Mouse (Mus musculus): ENCODE results near the gene Calca. TPM values are rescaled to one million over a fixed set of nuclear protein-coding genes. Genes with fewer than 3 reads are reported as not detected.
"Not testable (repeated sequence)": the region's sequence is repeated elsewhere in the genome, so short reads cannot be mapped to it uniquely, and the experiment has no call there.

The Calca gene
- 3.7 and 4.7 TPM in 2 replicates for polyA plus RNA-seq (2015; fragmentation: Nextera tagmentation; extraction: Ambion mirVana)

GRCm38 (mm10) chr7:114636102-114636501 lies at the start of gene Calca:
Calca (minus strand) TSS chr7:114636357.
- H3K4me1 ChIP-seq (replicated peaks): peaks cover 9% of the 10 kb centered on the region
- H3K27ac ChIP-seq: no peak within 1 kb of the TSS
- H3K4me2 ChIP-seq: peak within 1 kb of the TSS; percentile 87
- peak within 1 kb of the TSS; percentile 49 for H3K4me3 ChIP-seq
- no peak for ATAC-seq (replicated peaks; ENCODE audit: insufficient number of reproducible peaks, insufficient read depth, low FRiP score, low read depth)
- WGBS: 2% methylated on average over 12 of the region's 12 CpGs
- peak within 1 kb of the TSS; percentile 29 for H3K9ac ChIP-seq
- peaks cover 37% of the 10 kb centered on the region for H3K27me3 ChIP-seq
- H3K36me3 ChIP-seq: no peaks in the 10 kb centered on the region
- H3K9me3 ChIP-seq (replicated peaks): no peaks in the 10 kb centered on the region

GRCm38 (mm10) chr7:114672697-114673096 lies 36.5 kb upstream of the Calca start:
- no peak overlapping the region for H3K4me2 ChIP-seq
- no peak overlapping the region for H3K4me3 ChIP-seq
- H3K27me3 ChIP-seq: no peaks in the 10 kb centered on the region
- H3K9ac ChIP-seq: no peak overlapping the region
- H3K4me1 ChIP-seq (replicated peaks): no peaks in the 10 kb centered on the region
- no peak for ATAC-seq (replicated peaks; ENCODE audit: insufficient number of reproducible peaks, insufficient read depth, low FRiP score, low read depth)
- no peak overlapping the region for H3K27ac ChIP-seq
- no peaks in the 10 kb centered on the region for H3K9me3 ChIP-seq (replicated peaks)
- WGBS: 29% methylated on average over 2 of the region's 2 CpGs
- no peaks in the 10 kb centered on the region for H3K36me3 ChIP-seq

GRCm38 (mm10) chr7:114671405-114671804 lies 35.2 kb upstream of the Calca start:
- H3K27me3 ChIP-seq: no peaks in the 10 kb centered on the region
- H3K27ac ChIP-seq: no peak overlapping the region
- H3K4me1 ChIP-seq (replicated peaks): no peaks in the 10 kb centered on the region
- no peaks in the 10 kb centered on the region for H3K9me3 ChIP-seq (replicated peaks)
- H3K4me3 ChIP-seq: no peak overlapping the region
- H3K36me3 ChIP-seq: no peaks in the 10 kb centered on the region
- no peak for ATAC-seq (replicated peaks; ENCODE audit: insufficient number of reproducible peaks, insufficient read depth, low FRiP score, low read depth)
- H3K4me2 ChIP-seq: no peak overlapping the region
- H3K9ac ChIP-seq: no peak overlapping the region
- WGBS: 55% methylated on average over 1 of the region's 1 CpGs

- Histone ChIP-seq H3K36me3 (no peaks in the 10 kb centered on the region), H3K4me1 (replicated peaks) (peaks cover 3% of the 10 kb centered on the region; the same call in 1 of the 2 replicates), H3K9me3 (replicated peaks) (no peaks in the 10 kb centered on the region), H3K4me2 (no peak overlapping the region), H3K27me3 (no peaks in the 10 kb centered on the region), H3K9ac (no peak overlapping the region), H3K4me3 (no peak overlapping the region), H3K27ac (no peak overlapping the region)
- ATAC-seq (replicated peaks; ENCODE audit: insufficient number of reproducible peaks, insufficient read depth, low FRiP score, low read depth): no peak
- 45% methylated on average over 3 of the region's 3 CpGs for whole genome bisulfite sequencing
Measured at GRCm38 (mm10) chr7:114649730-114650129, 13.6 kb upstream of the Calca start.

- no peak overlapping the region for H3K4me2 ChIP-seq
- H3K27me3 ChIP-seq: no peaks in the 10 kb centered on the region
- ATAC-seq (replicated peaks; ENCODE audit: insufficient number of reproducible peaks, insufficient read depth, low FRiP score, low read depth): no peak
- no peak overlapping the region for H3K9ac ChIP-seq
- no peaks in the 10 kb centered on the region for H3K9me3 ChIP-seq (replicated peaks)
- H3K4me3 ChIP-seq: no peak overlapping the region
- no peaks in the 10 kb centered on the region for H3K36me3 ChIP-seq
- peaks cover 3% of the 10 kb centered on the region; the same call in 1 of the 2 replicates for H3K4me1 ChIP-seq (replicated peaks)
- 61% methylated on average over 3 of the region's 3 CpGs for WGBS
- H3K27ac ChIP-seq: no peak overlapping the region
Measured at GRCm38 (mm10) chr7:114648791-114649190, 12.6 kb upstream of the Calca start.

GRCm38 (mm10) chr7:114635569-114636101 lies 522 bp downstream of the Calca start:
- H3K4me3 ChIP-seq: peak overlapping the region; percentile 49
- no peak overlapping the region for H3K27ac ChIP-seq
- under 1% methylated on average over 20 of the region's 20 CpGs for WGBS
- no peaks in the 10 kb centered on the region for H3K9me3 ChIP-seq (replicated peaks)
- peak overlapping the region; percentile 29 for H3K9ac ChIP-seq
- ATAC-seq (replicated peaks; ENCODE audit: insufficient number of reproducible peaks, insufficient read depth, low FRiP score, low read depth): no peak
- peaks cover 9% of the 10 kb centered on the region for H3K4me1 ChIP-seq (replicated peaks)
- peaks cover 37% of the 10 kb centered on the region for H3K27me3 ChIP-seq
- no peaks in the 10 kb centered on the region for H3K36me3 ChIP-seq
- H3K4me2 ChIP-seq: peak overlapping the region; percentile 87

- Histone ChIP-seq H3K4me1 (replicated peaks) (peaks cover 9% of the 10 kb centered on the region), H3K9me3 (replicated peaks) (no peaks in the 10 kb centered on the region), H3K9ac (no peak overlapping the region), H3K27ac (no peak overlapping the region), H3K4me2 (no peak overlapping the region), H3K36me3 (no peaks in the 10 kb centered on the region), H3K27me3 (peaks cover 37% of the 10 kb centered on the region), H3K4me3 (no peak overlapping the region)
- no peak for ATAC-seq (replicated peaks; ENCODE audit: insufficient number of reproducible peaks, insufficient read depth, low FRiP score, low read depth)
- WGBS: 50% methylated on average over 7 of the region's 7 CpGs
Measured at GRCm38 (mm10) chr7:114634386-114634785, 1.8 kb downstream of the Calca start.

- 63% methylated on average over 3 of the region's 3 CpGs for WGBS
- no peak for ATAC-seq (replicated peaks; ENCODE audit: insufficient number of reproducible peaks, insufficient read depth, low FRiP score, low read depth)
- Histone ChIP-seq H3K9me3 (replicated peaks) (no peaks in the 10 kb centered on the region), H3K27ac (no peak overlapping the region), H3K9ac (no peak overlapping the region), H3K4me1 (replicated peaks) (no peaks in the 10 kb centered on the region; the same call in 1 of the 2 replicates), H3K27me3 (no peaks in the 10 kb centered on the region), H3K4me3 (no peak overlapping the region), H3K36me3 (no peaks in the 10 kb centered on the region), H3K4me2 (no peak overlapping the region)
Measured at GRCm38 (mm10) chr7:114625966-114626365, 10.2 kb downstream of the Calca start.

- no peak overlapping the region for H3K4me3 ChIP-seq
- no peak overlapping the region for H3K4me2 ChIP-seq
- no peak for ATAC-seq (replicated peaks; ENCODE audit: insufficient number of reproducible peaks, insufficient read depth, low FRiP score, low read depth)
Measured at GRCm38 (mm10) chr7:114616759-114617158, 19.4 kb downstream of the Calca start.

GRCm38 (mm10) chr7:114594391-114594790 lies 41.8 kb downstream of the Calca start:
- not testable (repeated sequence) for H3K36me3 ChIP-seq; ATAC-seq (replicated peaks; ENCODE audit: insufficient number of reproducible peaks, insufficient read depth, low FRiP score, low read depth)
- WGBS: 90% methylated on average over 8 of the region's 8 CpGs

More at GRCm38 (mm10) chr7:114616759-114617158, 19.4 kb downstream of the Calca start:
- no peaks in the 10 kb centered on the region for H3K27me3 ChIP-seq
- no peak overlapping the region for H3K27ac ChIP-seq
- no peaks in the 10 kb centered on the region for H3K4me1 ChIP-seq (replicated peaks)
- no peaks in the 10 kb centered on the region for H3K36me3 ChIP-seq
- 68% methylated on average over 6 of the region's 6 CpGs for WGBS
- H3K9me3 ChIP-seq (replicated peaks): no peaks in the 10 kb centered on the region
- H3K9ac ChIP-seq: no peak overlapping the region

GRCm38 (mm10) chr7:114582441-114582840 lies 53.7 kb downstream of the Calca start:
- no peak overlapping the region for H3K9ac ChIP-seq
- no peaks in the 10 kb centered on the region for H3K9me3 ChIP-seq (replicated peaks)
- ATAC-seq (replicated peaks; ENCODE audit: insufficient number of reproducible peaks, insufficient read depth, low FRiP score, low read depth): no peak
- H3K4me1 ChIP-seq (replicated peaks): no peaks in the 10 kb centered on the region
- H3K4me3 ChIP-seq: no peak overlapping the region
- H3K36me3 ChIP-seq: no peaks in the 10 kb centered on the region
- H3K27me3 ChIP-seq: no peaks in the 10 kb centered on the region
- no peak overlapping the region for H3K27ac ChIP-seq
- H3K4me2 ChIP-seq: no peak overlapping the region
- 39% methylated on average over 2 of the region's 2 CpGs for WGBS

More at GRCm38 (mm10) chr7:114594391-114594790, 41.8 kb downstream of the Calca start:
- H3K9ac ChIP-seq; H3K4me1 ChIP-seq (replicated peaks); H3K4me2 ChIP-seq; H3K4me3 ChIP-seq; H3K27ac ChIP-seq; H3K27me3 ChIP-seq; H3K9me3 ChIP-seq (replicated peaks): not testable (repeated sequence)

Data from heart, embryonic 15.5 days (tissue).